Mouse (Mus musculus) right cerebral cortex, postnatal 10 days (tissue): ENCODE measurements around the gene Olig1.

Source experiments
- DNase-seq, 2 experiments: peaks; one replicate each; pipeline ENCODE4 v3.0.0; 2021; ENCODE audit warnings: low spot score in 2 of 2

The Olig1 gene

DNA sequence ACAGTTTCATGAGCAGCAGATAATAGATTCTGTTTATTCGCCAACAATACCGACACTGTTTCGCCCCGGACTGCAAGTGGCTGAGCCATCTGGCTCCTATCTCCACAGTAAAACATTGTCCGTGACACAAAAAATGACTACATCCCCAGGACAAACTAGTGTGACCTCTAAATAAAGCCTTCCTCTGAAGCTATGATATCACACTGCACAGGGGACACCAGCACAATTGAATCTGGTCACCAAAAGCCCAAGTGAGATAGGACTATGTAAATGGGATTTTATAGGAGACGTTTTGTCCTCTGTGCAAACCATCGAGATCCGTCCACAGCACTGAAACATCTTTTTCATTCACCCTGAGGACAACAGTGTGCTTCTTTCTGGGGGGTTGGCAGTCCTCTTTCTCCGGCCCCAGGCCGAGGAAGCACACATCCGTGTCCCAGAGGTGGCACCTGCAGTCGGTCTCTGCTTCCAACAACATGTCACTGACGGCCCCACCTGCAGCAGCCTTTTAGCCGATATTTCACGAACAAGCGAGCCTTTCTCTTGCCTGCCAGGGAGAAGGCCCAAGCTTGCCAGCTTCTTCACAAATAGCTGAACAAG, 36.0 kb downstream of the Olig1 start:
- DNase-seq: peak; percentile 76 to 87

DNA sequence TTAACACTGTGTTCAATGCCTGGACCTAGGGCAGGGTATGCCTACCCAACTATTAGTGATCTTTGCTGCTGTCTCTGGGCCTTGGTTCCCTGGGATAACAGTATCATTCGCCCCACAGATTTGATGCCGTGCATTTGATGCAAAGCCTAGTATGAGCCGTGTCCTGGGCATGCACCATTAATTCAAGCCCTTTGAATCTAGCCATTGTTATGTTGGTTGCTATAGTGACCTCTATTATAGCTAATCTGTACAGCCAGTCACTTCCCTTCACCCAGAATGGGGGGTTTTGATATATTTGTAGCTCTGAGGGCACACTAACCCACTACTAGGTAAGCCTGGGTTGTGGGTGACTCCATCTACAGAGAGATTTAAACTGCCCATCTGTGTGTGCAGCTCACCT, 40.3 kb downstream of the Olig1 start:
- no peak for DNase-seq

DNA sequence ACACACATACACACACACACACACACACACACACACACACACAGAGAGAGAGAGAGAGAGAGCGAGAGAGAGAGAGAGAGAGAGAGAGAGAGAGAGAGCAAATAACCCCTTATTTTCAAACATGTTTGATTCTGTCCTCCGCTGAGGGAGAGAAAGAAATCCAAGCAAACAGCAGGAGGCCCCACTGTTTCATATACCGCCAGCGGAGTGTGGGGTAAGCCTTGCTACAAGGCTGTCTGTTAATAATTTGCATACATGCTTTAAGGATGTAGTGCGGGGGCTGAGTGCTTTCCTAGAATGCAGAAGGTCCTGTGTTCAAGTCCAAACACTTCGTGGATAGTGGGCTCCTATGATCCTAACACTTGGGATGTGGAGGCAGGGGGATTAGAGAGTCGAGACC, 43.3 kb downstream of the Olig1 start:
- DNase-seq: no peak

DNA sequence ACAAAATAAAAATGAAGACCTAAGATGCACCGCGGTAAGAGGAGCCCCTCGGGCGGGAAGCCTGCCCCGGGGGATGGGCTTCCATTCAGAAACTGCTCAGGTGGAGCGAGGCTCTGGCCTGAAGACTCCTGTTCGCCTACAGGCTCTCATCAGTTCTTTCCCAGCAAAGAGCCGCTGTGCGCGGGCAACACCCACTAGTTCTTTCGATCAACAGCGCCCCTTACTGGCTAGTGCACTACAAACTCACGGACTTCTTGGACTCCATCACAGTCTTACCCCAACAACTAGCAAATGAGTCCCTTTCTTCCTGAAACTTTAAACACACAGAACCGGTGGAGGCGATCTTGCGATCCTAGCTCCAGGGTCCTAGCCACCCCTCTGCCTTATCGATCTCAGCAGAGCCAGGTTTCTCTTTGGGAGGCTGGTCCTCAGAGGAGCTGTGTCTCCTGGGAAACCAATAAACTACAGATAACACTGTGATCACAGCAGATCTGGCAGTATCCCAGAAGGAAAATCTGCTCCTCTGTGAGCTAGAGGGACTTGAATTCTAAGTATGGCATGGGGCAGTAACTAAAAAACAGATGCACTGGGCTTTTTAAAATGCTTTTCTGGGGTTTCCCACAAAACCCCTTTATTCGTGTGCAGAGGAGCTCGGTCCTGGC, 44.7 kb downstream of the Olig1 start:
- peak; percentile 81 to 87 for DNase-seq

DNA sequence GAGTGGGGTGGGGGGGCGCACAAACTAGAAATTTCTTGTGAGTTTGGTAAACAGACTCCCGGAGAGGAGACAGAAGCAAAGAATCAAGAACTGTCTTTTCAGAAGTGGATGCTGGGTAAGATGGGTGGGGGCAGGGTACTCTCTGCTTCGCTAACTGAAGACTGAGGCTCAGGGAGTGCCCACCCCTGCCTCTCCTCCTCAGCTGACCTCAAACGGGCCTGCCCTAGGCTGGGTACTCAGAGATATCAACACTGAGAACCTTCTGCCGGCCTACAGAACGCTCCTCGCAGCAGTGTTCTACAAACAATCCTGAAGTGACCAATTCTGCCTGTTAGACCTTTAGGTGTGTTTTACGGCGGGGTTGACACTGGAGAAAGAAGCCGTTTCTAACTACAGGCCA, 50.6 kb downstream of the Olig1 start:
- no peak for DNase-seq

DNA sequence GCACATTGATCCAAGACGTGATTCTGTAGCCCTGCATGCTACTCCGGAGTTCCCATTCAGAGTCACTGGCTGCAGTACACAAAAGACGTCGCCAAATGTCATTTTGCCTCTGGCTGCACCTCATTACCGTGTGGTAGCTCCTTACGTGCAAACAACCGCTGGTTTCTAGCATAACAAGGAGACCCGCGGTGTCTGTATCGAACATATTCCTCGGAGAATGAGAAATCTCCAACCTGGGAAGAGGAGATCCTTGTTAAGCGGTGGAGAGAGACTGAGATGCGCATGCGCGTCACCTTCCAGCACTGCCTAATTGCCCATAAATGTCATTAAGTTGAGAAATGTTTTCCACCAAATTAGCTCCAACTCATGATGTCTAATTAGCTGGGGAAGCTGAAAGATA, 51.0 kb downstream of the Olig1 start:
- DNase-seq: no peak
